Mouse (Mus musculus) gastrocnemius, adult 18-20 months (tissue): ENCODE results near the gene Lims1. TPM values are rescaled to one million over a fixed set of nuclear protein-coding genes. Genes with fewer than 3 reads are reported as not detected.

ENCODE experiments used
- DNase-seq: peaks from one replicate; pipeline ENCODE4 v3.0.0; 2021; ENCODE audit warnings: low spot score
- total RNA-seq, 2 experiments: library from RNA; stranded (reverse); gene quantifications; 2 replicates each; pipeline ENCODE4 v1.2.3; 2021

The Lims1 gene
- total RNA-seq, 2 experiments from 2014 or later: 38.1 to 55.4 TPM

GRCm38 (mm10) chr10:58343552-58343951 is 20.3 kb downstream of the Lims1 start:
- DNase-seq: no peak

GRCm38 (mm10) chr10:58350600-58350999 is 27.3 kb downstream of the Lims1 start:
- no peak for DNase-seq

GRCm38 (mm10) chr10:58351670-58352069 is 28.4 kb downstream of the Lims1 start:
- DNase-seq: no peak

- no peak for DNase-seq
Measured at GRCm38 (mm10) chr10:58352364-58352763, 29.1 kb downstream of the Lims1 start.

GRCm38 (mm10) chr10:58354561-58354960 is 31.3 kb downstream of the Lims1 start:
- no peak for DNase-seq

GRCm38 (mm10) chr10:58356460-58356859 is 33.2 kb downstream of the Lims1 start:
- no peak for DNase-seq

- peak; percentile 43 for DNase-seq
Measured at GRCm38 (mm10) chr10:58359123-58359522, 35.9 kb downstream of the Lims1 start.

GRCm38 (mm10) chr10:58359952-58360351 is 36.7 kb downstream of the Lims1 start:
- no peak for DNase-seq

GRCm38 (mm10) chr10:58362745-58363144 is 39.5 kb downstream of the Lims1 start:
- DNase-seq: no peak

GRCm38 (mm10) chr10:58364770-58365515 is 41.7 kb downstream of the Lims1 start:
- DNase-seq: no peak

GRCm38 (mm10) chr10:58368791-58369706 is 45.8 kb downstream of the Lims1 start:
- no peak for DNase-seq

- DNase-seq: no peak
Measured at GRCm38 (mm10) chr10:58369707-58370093, 46.4 kb downstream of the Lims1 start.

GRCm38 (mm10) chr10:58370143-58370542 is 46.9 kb downstream of the Lims1 start:
- DNase-seq: no peak

- DNase-seq: no peak
Measured at GRCm38 (mm10) chr10:58370559-58370958, 47.3 kb downstream of the Lims1 start.

- no peak for DNase-seq
Measured at GRCm38 (mm10) chr10:58371279-58371842, 48.1 kb downstream of the Lims1 start.

- no peak for DNase-seq
Measured at GRCm38 (mm10) chr10:58372430-58373030, 49.3 kb downstream of the Lims1 start.

GRCm38 (mm10) chr10:58373829-58374228 is 50.6 kb downstream of the Lims1 start:
- no peak for DNase-seq

GRCm38 (mm10) chr10:58377592-58378197 is 54.4 kb downstream of the Lims1 start:
- DNase-seq: no peak

GRCm38 (mm10) chr10:58378380-58378779 is 55.1 kb downstream of the Lims1 start:
- no peak for DNase-seq

GRCm38 (mm10) chr10:58379699-58380098 is 56.4 kb downstream of the Lims1 start:
- DNase-seq: no peak

- DNase-seq: no peak
Measured at GRCm38 (mm10) chr10:58381904-58382303, 58.6 kb downstream of the Lims1 start.
